Mouse (Mus musculus): ENCODE measurements around the gene Rab5c. TPM values are rescaled to one million over a fixed set of nuclear protein-coding genes. Genes with fewer than 3 reads are reported as not detected.

Gene Rab5c
- total and polyA plus RNA-seq, 2 experiments from 2014 or later: 34.1 to 248 TPM

DNA sequence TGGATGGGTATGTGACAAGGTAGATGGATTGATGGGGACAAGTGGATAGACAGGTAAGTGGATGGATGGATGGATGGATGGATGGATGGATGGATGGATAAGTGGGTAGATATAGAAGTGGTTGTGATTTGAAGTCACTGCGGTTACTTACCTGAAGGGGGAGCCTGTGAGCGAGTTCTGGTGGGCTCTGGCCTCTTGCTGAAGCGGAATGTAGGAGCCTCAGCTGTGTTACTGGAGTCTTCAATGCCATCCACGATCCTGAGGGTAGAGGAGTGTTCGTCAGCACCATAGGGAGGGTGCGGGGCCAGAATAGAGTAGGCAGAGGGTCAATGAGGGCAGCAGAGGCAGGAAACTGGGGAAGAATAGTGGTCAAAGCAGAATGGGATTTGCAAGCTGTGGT lies 7.1 kb upstream of the Rab5c start:
- no peaks in the 10 kb centered on the region for H3K27me3 ChIP-seq (ENCODE audit: insufficient read depth, low read length)
- H3K4me2 ChIP-seq (ENCODE audit: low read depth, low read length): no peak overlapping the region
- H3K4me3 ChIP-seq (ENCODE audit: low read length): no peak overlapping the region
- no peak overlapping the region for H3K9ac ChIP-seq (replicated peaks; ENCODE audit: low read length)
- DNase-seq (ENCODE audit: low spot score) (peak; percentile 79), ATAC-seq (peak; percentile 52; the same call in 1 of the 2 replicates)
- no peaks in the 10 kb centered on the region for H3K4me1 ChIP-seq (ENCODE audit: insufficient read depth, low read length)
- WGBS: 10% methylated on average over 6 of the region's 6 CpGs
- TF ChIP-seq CTCF (IDR thresholded peaks at IDR 0.05; ENCODE audit: low read depth): peak; percentile 84
- peaks cover 3% of the 10 kb centered on the region; the same call in 1 of the 2 replicates for H3K36me3 ChIP-seq (ENCODE audit: insufficient read depth, low read length)
- H3K27ac ChIP-seq: no peak overlapping the region
- H3K9me3 ChIP-seq (ENCODE audit: low read length): no peaks in the 10 kb centered on the region

DNA sequence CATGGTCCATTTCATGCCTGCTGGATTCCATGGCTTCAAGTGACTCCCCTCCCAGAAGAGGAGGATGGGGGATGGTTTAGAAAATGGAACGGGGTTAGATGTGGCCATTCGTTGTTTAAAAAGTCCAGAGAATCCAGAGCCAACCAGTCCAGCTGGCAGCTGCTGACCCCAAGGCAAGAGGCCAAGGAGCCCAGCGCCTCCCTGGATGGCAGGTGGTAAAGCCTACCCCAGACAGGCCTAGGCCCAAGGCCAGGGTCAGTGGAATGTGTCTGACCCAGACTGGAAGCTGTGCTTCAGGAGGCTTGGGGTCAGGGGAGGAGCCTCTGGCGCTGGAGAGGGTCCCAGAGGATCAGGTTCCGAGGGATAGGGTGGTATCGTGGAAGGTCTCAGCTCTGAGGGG lies 3.3 kb upstream of the Rab5c start:
- no peak overlapping the region for H3K27ac ChIP-seq
- no peak overlapping the region for H3K9ac ChIP-seq (replicated peaks; ENCODE audit: low read length)
- no peaks in the 10 kb centered on the region for H3K27me3 ChIP-seq (ENCODE audit: insufficient read depth, low read length)
- no peaks in the 10 kb centered on the region for H3K9me3 ChIP-seq (ENCODE audit: low read length)
- ATAC-seq: no peak
- DNase-seq (ENCODE audit: low spot score): no peak
- 62% methylated on average over 6 of the region's 6 CpGs for WGBS
- TF ChIP-seq CTCF (IDR thresholded peaks at IDR 0.05; ENCODE audit: low read depth): no peak
- peaks cover 9% of the 10 kb centered on the region for H3K4me1 ChIP-seq (ENCODE audit: insufficient read depth, low read length)
- no peak overlapping the region for H3K4me3 ChIP-seq (ENCODE audit: low read length)
- H3K36me3 ChIP-seq (ENCODE audit: insufficient read depth, low read length): no peaks in the 10 kb centered on the region
- H3K4me2 ChIP-seq (ENCODE audit: low read depth, low read length): no peak overlapping the region

DNA sequence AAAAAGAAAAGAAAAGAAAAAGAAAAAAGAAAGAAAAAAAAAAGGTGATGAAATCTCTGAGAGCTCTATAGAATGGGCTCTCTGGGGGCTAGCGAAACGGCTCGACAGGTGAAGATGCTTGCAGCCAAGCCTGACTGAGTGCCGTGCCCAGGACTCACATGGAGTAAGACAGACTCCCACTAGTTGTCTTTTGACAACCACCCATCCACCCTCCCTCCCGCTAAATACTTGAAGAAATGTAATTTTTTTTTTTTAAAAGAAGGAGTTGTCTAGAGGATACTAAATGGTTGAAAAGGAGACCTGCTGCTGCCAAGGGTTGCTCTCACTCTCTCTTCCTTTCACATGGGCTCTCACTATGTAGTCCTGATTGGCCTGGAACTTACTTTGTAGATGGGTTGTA lies 734 bp upstream of the Rab5c start:
- 9% methylated on average over 5 of the region's 5 CpGs for whole genome bisulfite sequencing
- peak overlapping the region; percentile 83 for H3K27ac ChIP-seq
- no peak for ATAC-seq

DNA sequence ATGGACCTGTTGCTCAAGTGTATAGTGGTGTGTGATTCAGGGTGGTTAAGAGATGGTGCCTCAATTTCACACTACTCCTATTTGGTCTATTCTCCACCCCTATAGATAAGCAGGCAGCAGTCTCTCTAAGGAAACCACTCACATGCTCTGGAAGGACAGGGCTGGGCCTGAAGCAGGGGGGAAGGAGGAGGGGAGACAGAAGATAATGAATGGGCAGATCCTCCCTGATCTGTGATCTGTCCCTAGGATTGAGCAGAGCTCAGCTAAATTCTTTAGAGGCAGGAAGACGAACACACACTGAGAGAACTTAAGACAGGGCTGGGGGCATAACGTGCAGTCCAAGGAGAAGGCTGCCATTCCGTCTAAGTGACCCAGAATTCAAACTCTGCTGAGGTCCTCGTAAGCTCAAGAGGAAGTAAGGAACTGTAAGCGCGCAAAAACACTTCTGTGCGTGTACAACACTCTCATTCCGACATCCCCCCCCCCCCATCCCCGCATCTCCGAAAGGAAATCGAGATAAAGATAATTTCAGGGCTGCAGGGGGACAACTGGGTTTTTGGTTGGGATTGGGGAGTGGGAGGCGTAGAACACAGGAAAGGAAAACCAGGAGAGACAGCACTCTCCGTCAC lies 796 bp downstream of the Rab5c start:
- H3K27ac ChIP-seq: peak overlapping the region; percentile 72; the same call in 1 of the 2 replicates
- WGBS: 3% methylated on average over 13 of the region's 13 CpGs
- ATAC-seq: no peak

More for the DNA sequence above, 734 bp upstream of the Rab5c start:
- Histone ChIP-seq H3K36me3 (ENCODE audit: insufficient read depth, low read length) (no peaks in the 10 kb centered on the region), H3K9me3 (ENCODE audit: low read length) (no peaks in the 10 kb centered on the region), H3K4me3 (ENCODE audit: low read length) (peak overlapping the region; percentile 84), H3K4me1 (ENCODE audit: insufficient read depth, low read length) (peaks cover 13% of the 10 kb centered on the region), H3K9ac (replicated peaks; ENCODE audit: low read length) (peak overlapping the region; percentile 44), H3K27me3 (ENCODE audit: insufficient read depth, low read length) (no peaks in the 10 kb centered on the region), H3K4me2 (ENCODE audit: low read depth, low read length) (peak overlapping the region; percentile 56)
- no peak for TF ChIP-seq CTCF (IDR thresholded peaks at IDR 0.05; ENCODE audit: low read depth)
- no peak for DNase-seq (ENCODE audit: low spot score)

DNA sequence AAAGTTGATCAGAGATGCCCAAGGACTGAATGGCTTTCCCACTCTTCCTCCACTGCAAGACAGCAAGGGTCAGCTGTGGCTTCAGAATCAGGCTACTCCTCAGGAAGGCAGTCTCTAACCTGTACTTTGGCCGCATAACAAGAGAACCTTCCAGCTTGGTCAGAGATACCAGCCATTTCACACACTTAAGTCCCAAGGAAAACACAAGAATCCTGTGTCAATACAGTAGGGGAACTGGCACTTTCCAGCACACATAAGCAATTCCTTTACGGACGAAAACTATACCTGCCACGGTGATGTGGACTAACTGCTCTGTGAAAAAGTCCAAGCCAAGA lies 1.3 kb downstream of the Rab5c start:
- Histone ChIP-seq H3K4me2 (ENCODE audit: low read depth, low read length) (peak overlapping the region; percentile 84), H3K27me3 (ENCODE audit: insufficient read depth, low read length) (no peaks in the 10 kb centered on the region), H3K4me1 (ENCODE audit: insufficient read depth, low read length) (peaks cover 13% of the 10 kb centered on the region), H3K36me3 (ENCODE audit: insufficient read depth, low read length) (no peaks in the 10 kb centered on the region), H3K9me3 (ENCODE audit: low read length) (no peaks in the 10 kb centered on the region), H3K4me3 (ENCODE audit: low read length) (peak overlapping the region; percentile 84), H3K9ac (replicated peaks; ENCODE audit: low read length) (peak overlapping the region; percentile 73; the same call in 1 of the 2 replicates), H3K27ac (no peak overlapping the region)
- ATAC-seq (no peak), DNase-seq (ENCODE audit: low spot score) (no peak)
- WGBS: 85% methylated on average over 4 of the region's 4 CpGs
- TF ChIP-seq CTCF (IDR thresholded peaks at IDR 0.05; ENCODE audit: low read depth): no peak

More for the DNA sequence above, 796 bp downstream of the Rab5c start:
- no peak for TF ChIP-seq CTCF (IDR thresholded peaks at IDR 0.05; ENCODE audit: low read depth)
- H3K4me2 ChIP-seq (ENCODE audit: low read depth, low read length): peak overlapping the region; percentile 84
- no peaks in the 10 kb centered on the region for H3K36me3 ChIP-seq (ENCODE audit: insufficient read depth, low read length)
- no peaks in the 10 kb centered on the region for H3K9me3 ChIP-seq (ENCODE audit: low read length)
- H3K9ac ChIP-seq (replicated peaks; ENCODE audit: low read length): peak overlapping the region; percentile 73
- no peaks in the 10 kb centered on the region for H3K27me3 ChIP-seq (ENCODE audit: insufficient read depth, low read length)
- no peak for DNase-seq (ENCODE audit: low spot score)
- peak overlapping the region; percentile 84 for H3K4me3 ChIP-seq (ENCODE audit: low read length)
- H3K4me1 ChIP-seq (ENCODE audit: insufficient read depth, low read length): peaks cover 13% of the 10 kb centered on the region

DNA sequence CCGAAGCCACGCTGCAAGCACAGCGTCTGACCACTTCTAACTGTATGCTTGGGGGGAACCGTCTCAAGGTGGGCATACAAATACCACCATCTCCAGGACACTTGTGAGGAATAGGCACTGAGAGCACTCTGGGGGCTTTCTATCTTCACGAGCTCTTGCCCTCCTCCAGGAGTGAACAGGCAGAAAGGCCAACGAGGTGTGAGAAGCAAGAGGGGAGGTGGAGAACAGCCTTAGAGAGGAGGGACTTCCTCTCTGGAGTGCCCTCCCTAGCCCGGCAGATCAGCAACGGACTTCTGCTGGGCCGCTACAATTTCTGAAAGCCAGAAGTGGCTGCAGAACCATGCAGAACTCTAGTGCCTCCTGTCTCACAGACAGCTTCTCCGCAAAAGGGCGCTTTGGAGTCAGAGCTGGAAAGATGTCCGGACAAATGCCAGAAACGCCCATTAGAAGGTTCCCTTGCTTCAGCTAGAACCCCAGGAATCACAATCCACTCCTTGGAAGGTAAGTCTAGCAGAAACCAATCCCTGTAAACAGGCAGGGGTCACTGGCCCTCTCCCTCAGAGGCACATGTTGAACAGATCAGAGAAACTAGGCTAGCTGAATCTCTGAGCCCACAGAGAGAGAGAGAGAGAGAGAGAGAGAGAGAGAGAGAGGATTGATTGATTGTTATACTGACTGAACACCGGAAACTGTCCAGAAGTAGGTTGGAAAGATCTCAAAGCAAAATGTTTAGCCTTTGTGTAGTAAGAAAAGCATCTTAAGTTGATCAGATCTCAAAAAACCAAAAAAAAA lies 1.9 kb downstream of the Rab5c start:
- H3K4me2 ChIP-seq (ENCODE audit: low read depth, low read length): peak overlapping the region; percentile 84
- DNase-seq (ENCODE audit: low spot score): no peak
- peaks cover 13% of the 10 kb centered on the region for H3K4me1 ChIP-seq (ENCODE audit: insufficient read depth, low read length)
- no peak for TF ChIP-seq CTCF (IDR thresholded peaks at IDR 0.05; ENCODE audit: low read depth)
- 80% methylated on average over 14 of the region's 14 CpGs for WGBS
- ATAC-seq: no peak
- no peaks in the 10 kb centered on the region for H3K9me3 ChIP-seq (ENCODE audit: low read length)
- H3K27ac ChIP-seq: no peak overlapping the region
- no peaks in the 10 kb centered on the region for H3K36me3 ChIP-seq (ENCODE audit: insufficient read depth, low read length)
- no peaks in the 10 kb centered on the region for H3K27me3 ChIP-seq (ENCODE audit: insufficient read depth, low read length)
- H3K4me3 ChIP-seq (ENCODE audit: low read length): no peak overlapping the region
- 0 out of 2 replicates have a peak overlapping the region, but pooled peaks have one; percentile 17 for H3K9ac ChIP-seq (replicated peaks; ENCODE audit: low read length)
